Mouse (Mus musculus): ENCODE data around the gene Csmd2. TPM values are rescaled to one million over a fixed set of nuclear protein-coding genes. Genes with fewer than 3 reads are reported as not detected.

Csmd2 gene
- polyA plus RNA-seq, 1 experiment, result 0.17 TPM

DNA sequence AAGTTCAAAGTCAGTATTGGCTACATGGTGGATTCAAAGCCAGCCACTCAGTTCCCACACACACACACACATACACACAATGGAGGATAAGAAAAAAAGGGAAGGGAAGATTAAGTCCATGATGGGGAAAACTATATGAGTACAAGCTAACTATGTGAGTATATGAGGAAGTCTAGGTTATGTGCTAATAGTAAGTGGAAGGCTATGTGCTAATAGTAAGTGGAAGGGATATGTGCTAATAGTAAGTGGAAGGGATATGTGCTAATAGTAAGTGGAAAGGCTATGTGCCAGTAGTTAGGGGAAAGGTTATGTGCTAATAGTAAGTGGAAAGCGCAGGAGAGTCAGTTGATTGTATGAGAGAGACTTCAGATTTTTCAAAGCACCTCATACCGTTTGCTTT is 453.6 kb downstream of the Csmd2 start:
- Histone ChIP-seq H3K27ac (ENCODE audit: insufficient read depth, low read depth, low read length) (no peak overlapping the region), H3K4me3 (ENCODE audit: insufficient read depth, low read length) (no peak overlapping the region), H3K4me1 (ENCODE audit: control insufficient read depth, insufficient read depth, low read length) (no peaks in the 10 kb centered on the region)
- TF ChIP-seq POLR2A (IDR thresholded peaks at IDR 0.05; ENCODE audit: borderline replicate concordance, low read depth, low read length), result no peak
- no peak for TF ChIP-seq CTCF (IDR thresholded peaks at IDR 0.05; ENCODE audit: low read depth, low read length)

DNA sequence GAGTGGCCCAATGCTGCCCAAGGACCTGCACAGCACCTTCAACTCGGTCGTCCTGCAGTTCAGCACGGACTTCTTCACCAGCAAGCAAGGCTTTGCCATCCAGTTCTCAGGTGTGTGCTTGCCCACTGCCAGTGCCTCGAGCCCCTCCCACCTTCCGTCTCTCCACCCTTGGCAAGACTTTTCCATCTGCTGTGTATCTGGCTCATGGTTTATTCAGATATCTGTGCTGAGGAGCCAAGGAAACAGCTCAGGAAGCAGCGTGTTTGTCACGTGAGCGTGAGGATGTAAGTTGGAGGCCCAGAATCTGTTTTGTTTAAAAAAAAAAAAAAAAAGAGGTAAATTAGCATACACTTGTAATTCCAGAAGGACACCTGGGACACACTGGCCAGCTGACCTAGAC is 455.1 kb downstream of the Csmd2 start:
- H3K4me3 ChIP-seq (ENCODE audit: insufficient read depth, low read length), result no peak overlapping the region
- no peak overlapping the region for H3K27ac ChIP-seq (ENCODE audit: insufficient read depth, low read depth, low read length)
- H3K4me1 ChIP-seq (ENCODE audit: control insufficient read depth, insufficient read depth, low read length), result no peaks in the 10 kb centered on the region
- no peak for TF ChIP-seq POLR2A (IDR thresholded peaks at IDR 0.05; ENCODE audit: borderline replicate concordance, low read depth, low read length)
- TF ChIP-seq CTCF (IDR thresholded peaks at IDR 0.05; ENCODE audit: low read depth, low read length), result no peak

DNA sequence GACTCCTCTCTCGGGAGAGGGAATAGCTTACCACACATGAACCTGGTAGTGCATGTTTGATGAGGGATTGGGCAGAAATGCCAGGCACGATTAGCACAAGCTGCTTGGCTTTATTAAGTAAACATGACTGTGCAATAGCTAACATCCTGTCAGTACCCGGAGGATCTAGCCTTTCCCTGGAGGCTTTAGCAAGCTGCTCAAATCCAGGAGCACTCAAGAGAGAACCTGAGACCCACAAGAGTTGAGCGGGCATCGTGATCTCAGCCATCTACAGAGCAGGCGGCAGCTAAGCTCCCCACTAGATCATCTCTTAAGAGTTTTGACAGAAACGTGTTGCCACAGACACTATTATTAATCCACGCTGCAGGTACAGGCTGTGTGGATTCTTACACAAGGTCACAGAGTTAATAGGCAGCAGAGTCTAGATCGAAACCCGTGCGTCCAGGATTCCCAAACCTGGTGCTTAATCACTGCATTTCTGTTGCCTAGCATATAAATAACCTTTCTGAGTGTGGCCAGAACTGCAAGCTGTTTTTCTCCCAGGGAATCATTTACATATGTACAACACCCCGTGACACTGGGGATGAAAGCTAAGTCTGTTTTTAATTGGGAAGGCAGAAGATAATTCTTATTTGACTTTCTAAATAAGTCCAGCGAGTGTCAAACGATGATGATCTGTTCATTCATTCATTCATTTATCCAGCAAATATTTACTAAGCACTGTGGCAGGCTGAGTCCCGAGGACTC is 458.0 kb downstream of the Csmd2 start:
- Histone ChIP-seq H3K4me3 (ENCODE audit: insufficient read depth, low read length) (no peak overlapping the region), H3K27ac (ENCODE audit: insufficient read depth, low read depth, low read length) (no peak overlapping the region), H3K4me1 (ENCODE audit: control insufficient read depth, insufficient read depth, low read length) (no peaks in the 10 kb centered on the region)
- TF ChIP-seq CTCF (IDR thresholded peaks at IDR 0.05; ENCODE audit: low read depth, low read length), result no peak
- no peak for TF ChIP-seq POLR2A (IDR thresholded peaks at IDR 0.05; ENCODE audit: borderline replicate concordance, low read depth, low read length)

DNA sequence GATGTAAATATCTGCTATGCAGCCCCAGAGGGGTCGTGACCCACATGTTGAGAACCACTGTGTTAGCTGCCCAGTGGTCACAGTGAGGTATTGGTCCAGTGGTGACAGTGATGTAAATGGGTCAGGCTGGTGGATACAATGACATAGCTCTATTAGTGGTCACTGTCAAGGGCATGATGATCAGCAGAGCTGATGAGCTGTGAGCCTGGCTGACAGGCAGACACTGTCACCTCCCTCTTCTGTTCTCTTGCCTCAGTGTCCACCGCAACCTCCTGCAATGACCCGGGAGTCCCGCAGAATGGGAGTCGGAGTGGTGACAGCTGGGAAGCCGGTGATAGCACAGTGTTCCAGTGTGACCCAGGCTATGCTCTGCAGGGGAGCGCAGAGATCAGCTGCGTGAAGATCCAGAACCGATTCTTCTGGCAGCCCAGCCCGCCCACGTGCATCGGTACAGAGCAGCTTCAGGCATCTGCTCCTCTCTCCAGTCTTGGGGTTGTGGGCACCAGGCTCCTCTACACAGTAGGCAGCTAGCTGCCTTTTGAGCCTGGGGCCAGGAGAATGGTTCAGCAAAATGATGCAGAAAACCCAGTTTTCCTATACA is 461.3 kb downstream of the Csmd2 start:
- H3K27ac ChIP-seq (ENCODE audit: insufficient read depth, low read depth, low read length), result no peak overlapping the region
- TF ChIP-seq POLR2A (IDR thresholded peaks at IDR 0.05; ENCODE audit: borderline replicate concordance, low read depth, low read length) (no peak), CTCF (IDR thresholded peaks at IDR 0.05; ENCODE audit: low read depth, low read length) (no peak)
- no peaks in the 10 kb centered on the region for H3K4me1 ChIP-seq (ENCODE audit: control insufficient read depth, insufficient read depth, low read length)
- no peak overlapping the region for H3K4me3 ChIP-seq (ENCODE audit: insufficient read depth, low read length)

DNA sequence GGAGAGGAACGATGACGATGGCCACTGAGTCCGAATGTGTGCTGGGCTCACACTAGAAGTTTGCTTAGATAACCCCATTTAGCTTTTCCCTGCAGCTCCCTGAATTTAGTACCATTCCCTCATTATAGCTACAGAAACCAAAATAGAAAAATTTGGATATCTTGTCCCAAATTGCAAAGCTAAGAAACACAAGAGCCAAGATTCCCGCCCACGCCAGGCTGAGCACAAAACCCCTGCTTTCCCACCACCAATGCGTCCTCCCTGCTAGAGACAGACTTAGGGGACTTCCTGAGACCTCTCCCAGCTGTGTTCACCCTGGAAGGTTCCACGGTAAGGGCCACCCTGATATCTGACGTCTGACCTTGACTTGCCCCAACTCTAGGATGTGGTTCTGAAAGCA is 462.5 kb downstream of the Csmd2 start:
- Histone ChIP-seq H3K4me3 (ENCODE audit: insufficient read depth, low read length) (no peak overlapping the region), H3K4me1 (ENCODE audit: control insufficient read depth, insufficient read depth, low read length) (no peaks in the 10 kb centered on the region), H3K27ac (ENCODE audit: insufficient read depth, low read depth, low read length) (no peak overlapping the region)
- TF ChIP-seq POLR2A (IDR thresholded peaks at IDR 0.05; ENCODE audit: borderline replicate concordance, low read depth, low read length) (no peak), CTCF (IDR thresholded peaks at IDR 0.05; ENCODE audit: low read depth, low read length) (no peak)

DNA sequence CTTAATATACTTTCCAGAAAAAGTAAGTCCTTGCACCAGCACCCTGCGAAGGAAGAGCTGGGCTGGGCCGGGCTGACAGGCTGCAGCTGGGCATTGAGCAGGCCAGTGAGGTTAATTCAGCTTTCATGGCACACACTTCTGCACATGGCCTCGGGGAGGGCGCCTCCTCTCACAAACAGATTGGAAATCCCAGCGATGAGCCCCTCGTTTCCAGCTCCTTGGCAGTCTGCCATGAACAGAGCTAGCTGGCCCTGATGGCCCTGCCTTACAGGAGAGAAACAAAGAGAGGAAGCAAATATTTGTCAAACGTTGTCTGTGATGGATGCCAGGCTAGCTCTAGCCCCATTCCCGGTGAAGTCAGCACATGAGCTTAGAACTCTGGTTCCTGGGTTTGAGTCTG is 463.3 kb downstream of the Csmd2 start:
- no peak overlapping the region for H3K27ac ChIP-seq (ENCODE audit: insufficient read depth, low read depth, low read length)
- H3K4me1 ChIP-seq (ENCODE audit: control insufficient read depth, insufficient read depth, low read length), result no peaks in the 10 kb centered on the region
- no peak overlapping the region for H3K4me3 ChIP-seq (ENCODE audit: insufficient read depth, low read length)
- no peak for TF ChIP-seq POLR2A (IDR thresholded peaks at IDR 0.05; ENCODE audit: borderline replicate concordance, low read depth, low read length)
- TF ChIP-seq CTCF (IDR thresholded peaks at IDR 0.05; ENCODE audit: low read depth, low read length), result no peak

DNA sequence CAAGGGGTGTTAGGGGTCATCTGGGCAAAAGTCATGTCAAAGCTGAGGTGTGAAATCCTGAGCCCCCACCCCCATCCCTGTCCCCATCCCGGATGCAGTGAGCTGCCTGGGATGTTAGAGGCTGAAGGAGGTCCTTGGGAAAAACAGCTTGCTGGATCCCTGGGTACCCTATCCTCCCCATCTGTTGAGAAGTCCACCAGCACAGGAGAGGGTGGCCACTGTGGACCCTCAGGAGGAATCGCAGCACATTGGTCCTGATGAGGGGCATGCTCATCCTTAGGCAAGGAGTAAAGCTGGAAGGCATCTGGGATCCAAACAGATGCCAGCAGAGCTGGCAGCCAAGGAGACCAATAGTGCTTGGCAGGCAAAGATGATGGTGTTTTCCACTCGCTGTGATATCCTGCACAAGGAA is 463.7 kb downstream of the Csmd2 start:
- H3K4me1 ChIP-seq (ENCODE audit: control insufficient read depth, insufficient read depth, low read length), result no peaks in the 10 kb centered on the region
- H3K27ac ChIP-seq (ENCODE audit: insufficient read depth, low read depth, low read length), result no peak overlapping the region
- no peak overlapping the region for H3K4me3 ChIP-seq (ENCODE audit: insufficient read depth, low read length)
- TF ChIP-seq CTCF (IDR thresholded peaks at IDR 0.05; ENCODE audit: low read depth, low read length) (no peak), POLR2A (IDR thresholded peaks at IDR 0.05; ENCODE audit: borderline replicate concordance, low read depth, low read length) (no peak)

DNA sequence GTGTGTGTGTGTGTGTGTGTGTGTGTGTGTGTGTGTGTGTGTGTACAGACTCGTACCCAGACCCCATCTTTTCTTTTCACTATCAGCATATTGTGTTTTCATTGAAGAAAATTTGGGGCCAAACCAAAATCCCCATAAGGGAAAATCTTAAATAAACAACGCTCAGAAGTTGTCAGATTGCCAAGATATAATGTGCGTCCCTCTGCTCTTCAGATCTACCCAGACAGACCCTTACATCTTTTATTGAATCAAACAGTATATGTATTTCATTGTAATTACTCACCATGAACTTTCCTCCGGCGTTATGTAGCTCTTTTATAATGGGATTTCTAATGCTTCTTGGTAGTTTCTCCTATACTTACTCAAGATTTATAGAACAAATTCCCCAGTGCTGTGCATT is 479.1 kb downstream of the Csmd2 start:
- Histone ChIP-seq H3K4me3 (ENCODE audit: insufficient read depth, low read length) (no peak overlapping the region), H3K4me1 (ENCODE audit: control insufficient read depth, insufficient read depth, low read length) (no peaks in the 10 kb centered on the region), H3K27ac (ENCODE audit: insufficient read depth, low read depth, low read length) (no peak overlapping the region)
- no peak for TF ChIP-seq POLR2A (IDR thresholded peaks at IDR 0.05; ENCODE audit: borderline replicate concordance, low read depth, low read length)
- no peak for TF ChIP-seq CTCF (IDR thresholded peaks at IDR 0.05; ENCODE audit: low read depth, low read length)

DNA sequence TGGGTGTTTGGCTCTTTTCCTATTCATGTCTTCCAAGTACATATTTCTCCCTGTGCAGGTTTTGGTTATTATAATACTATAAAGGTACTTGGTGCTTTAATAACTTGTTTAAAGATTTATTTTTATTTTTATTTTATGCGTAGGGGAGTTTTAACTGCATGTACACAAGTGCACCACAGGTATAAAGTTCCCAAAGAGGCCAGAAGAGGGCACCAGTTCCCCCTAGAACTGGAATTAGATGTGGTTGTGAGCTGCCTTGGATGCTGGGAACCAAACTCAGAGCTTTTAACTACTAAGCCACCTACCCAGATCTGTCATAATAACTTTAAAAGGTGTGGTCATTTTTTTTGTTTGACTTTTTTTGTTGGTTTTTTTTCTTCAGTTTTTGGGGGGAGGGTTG is 480.4 kb downstream of the Csmd2 start:
- Histone ChIP-seq H3K4me3 (ENCODE audit: insufficient read depth, low read length) (no peak overlapping the region), H3K27ac (ENCODE audit: insufficient read depth, low read depth, low read length) (no peak overlapping the region), H3K4me1 (ENCODE audit: control insufficient read depth, insufficient read depth, low read length) (no peaks in the 10 kb centered on the region)
- no peak for TF ChIP-seq CTCF (IDR thresholded peaks at IDR 0.05; ENCODE audit: low read depth, low read length)
- no peak for TF ChIP-seq POLR2A (IDR thresholded peaks at IDR 0.05; ENCODE audit: borderline replicate concordance, low read depth, low read length)

DNA sequence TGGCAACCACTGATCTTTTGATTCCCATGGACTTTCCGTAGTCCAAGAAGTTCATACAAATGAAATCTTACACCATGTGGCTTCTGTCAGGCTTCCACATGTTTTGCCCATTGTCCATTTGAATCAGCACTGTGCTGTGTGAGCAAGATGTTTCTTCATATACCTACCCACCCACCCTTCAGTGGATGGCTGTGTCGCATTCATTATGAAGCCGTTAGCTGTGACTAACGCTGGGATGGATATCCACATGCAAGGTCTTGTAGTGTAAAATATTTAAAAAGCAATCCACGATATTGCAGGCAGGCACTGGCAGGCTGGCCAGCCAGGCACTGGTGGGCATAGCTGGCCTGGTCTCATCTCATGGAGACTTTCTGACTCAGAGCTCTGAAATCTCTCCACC is 488.6 kb downstream of the Csmd2 start:
- Histone ChIP-seq H3K27ac (ENCODE audit: insufficient read depth, low read depth, low read length) (no peak overlapping the region), H3K4me3 (ENCODE audit: insufficient read depth, low read length) (no peak overlapping the region), H3K4me1 (ENCODE audit: control insufficient read depth, insufficient read depth, low read length) (no peaks in the 10 kb centered on the region)
- TF ChIP-seq POLR2A (IDR thresholded peaks at IDR 0.05; ENCODE audit: borderline replicate concordance, low read depth, low read length) (no peak), CTCF (IDR thresholded peaks at IDR 0.05; ENCODE audit: low read depth, low read length) (no peak)

Data from bone marrow macrophage, adult 2 months (primary cell).